Mouse (Mus musculus): ENCODE measurements around the gene Mpp3.

DNA sequence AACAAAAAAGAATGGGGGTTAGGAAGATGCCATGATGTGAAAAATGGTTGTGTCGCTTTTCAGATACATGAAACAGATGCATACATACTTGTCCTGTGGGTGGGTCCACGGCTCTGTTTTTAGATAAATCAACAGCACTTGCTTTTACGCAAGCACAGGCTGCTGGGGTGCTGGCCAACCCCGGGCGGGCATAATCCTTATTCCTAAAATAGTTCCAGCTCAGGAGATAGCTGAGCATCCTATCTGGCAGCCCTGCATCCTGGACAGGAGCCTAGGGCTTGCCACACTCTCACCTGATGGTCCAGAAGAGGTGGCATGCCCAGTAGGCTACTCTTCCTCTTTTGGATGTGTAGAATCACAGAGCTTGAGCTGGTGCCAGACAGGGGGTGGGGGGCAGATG is 78.2 kb downstream of the Mpp3 start:
- no peak for TF ChIP-seq POLR2A (IDR thresholded peaks at IDR 0.05; ENCODE audit: borderline replicate concordance, extremely low read depth, low read depth, low read length)
- no peak for TF ChIP-seq CTCF (IDR thresholded peaks at IDR 0.05; ENCODE audit: insufficient read depth, low read length)
